Mouse (Mus musculus) urinary bladder, adult 18-20 months (tissue): ENCODE data around the gene Galnt10.

Source experiments
- DNase-seq, 2 experiments: peaks; one replicate each; pipeline ENCODE4 v3.0.0; 2022; ENCODE audit warnings: low spot score in 2 of 2, mixed read lengths in 2 of 2

Gene Galnt10

GRCm38 (mm10) chr11:57725926-57726325, 80.7 kb downstream of the Galnt10 start:
- DNase-seq = no peak

- peak; percentile 3 to 7 for DNase-seq
Observed at GRCm38 (mm10) chr11:57727303-57727969, 82.2 kb downstream of the Galnt10 start.

GRCm38 (mm10) chr11:57732410-57733281, 87.4 kb downstream of the Galnt10 start:
- DNase-seq = no peak

- DNase-seq = peak; percentile 8 to 10
Observed at GRCm38 (mm10) chr11:57747294-57748080, 102.2 kb downstream of the Galnt10 start.

- DNase-seq = no peak
Observed at GRCm38 (mm10) chr11:57753538-57754203, 108.4 kb downstream of the Galnt10 start.

- DNase-seq = no peak
Observed at GRCm38 (mm10) chr11:57758621-57759020, 113.4 kb downstream of the Galnt10 start.

- no peak for DNase-seq
Observed at GRCm38 (mm10) chr11:57760509-57761058, 115.3 kb downstream of the Galnt10 start.

- no peak for DNase-seq
Observed at GRCm38 (mm10) chr11:57761347-57761746, 116.1 kb downstream of the Galnt10 start.

GRCm38 (mm10) chr11:57764124-57764523, 118.9 kb downstream of the Galnt10 start:
- no peak for DNase-seq

- no peak for DNase-seq
Observed at GRCm38 (mm10) chr11:57766617-57767016, 121.4 kb downstream of the Galnt10 start.

- DNase-seq = no peak
Observed at GRCm38 (mm10) chr11:57767171-57767570, 121.9 kb downstream of the Galnt10 start.

GRCm38 (mm10) chr11:57770776-57771175, 125.5 kb downstream of the Galnt10 start:
- no peak for DNase-seq

- no peak for DNase-seq
Observed at GRCm38 (mm10) chr11:57771676-57772075, 126.4 kb downstream of the Galnt10 start.

GRCm38 (mm10) chr11:57773479-57773878, 128.2 kb downstream of the Galnt10 start:
- no peak for DNase-seq

GRCm38 (mm10) chr11:57773936-57774335, 128.7 kb downstream of the Galnt10 start:
- DNase-seq = no peak

- no peak for DNase-seq
Observed at GRCm38 (mm10) chr11:57775868-57776267, 130.6 kb downstream of the Galnt10 start.

- DNase-seq = no peak
Observed at GRCm38 (mm10) chr11:57776546-57776945, 131.3 kb downstream of the Galnt10 start.

- DNase-seq = no peak
Observed at GRCm38 (mm10) chr11:57778349-57778748, 133.1 kb downstream of the Galnt10 start.

- DNase-seq = no peak
Observed at GRCm38 (mm10) chr11:57779824-57780223, 134.6 kb downstream of the Galnt10 start.

GRCm38 (mm10) chr11:57786616-57787418, 141.6 kb downstream of the Galnt10 start:
- DNase-seq = no peak
